14 mouse cellular contexts compared by ENCODE assay signal in genomic region chr5:129626099-129626498, GRCm38 (mm10). TPM values are rescaled to one million over a fixed set of nuclear protein-coding genes. Genes with fewer than 3 reads are reported as not detected.
"Had no signal": no experiment of that assay in that cellular context is flagged by ENCODE, and none has a peak within 500 bp of the region (broad histone marks: within the 10 kb centered on the region; RNA-seq: fewer than 3 reads in every experiment).

No protein-coding gene starts in this region.

- H3K4me1 ChIP-seq: limb, embryonic 12.5 days; limb, embryonic 15.5 days; midbrain, embryonic 13.5 days had no signal

- H3K9me3 ChIP-seq: limb, embryonic 12.5 days; limb, embryonic 15.5 days; midbrain, embryonic 13.5 days had no signal

- ATAC-seq: inflammation-experienced regulatory T-cells, adult 6 months; intestine, embryonic 16.5 days; liver, postnatal 0 days; lung, postnatal 0 days; midbrain, embryonic 13.5 days had no signal

- H3K36me3 ChIP-seq: limb, embryonic 12.5 days; limb, embryonic 15.5 days; midbrain, embryonic 13.5 days had no signal

- H3K27me3 ChIP-seq: limb, embryonic 12.5 days; limb, embryonic 15.5 days; midbrain, embryonic 13.5 days had no signal

- H3K4me2 ChIP-seq: limb, embryonic 12.5 days; limb, embryonic 15.5 days; liver, embryonic 11.5 days; lung, embryonic 14.5 days; midbrain, embryonic 13.5 days had no signal

- H3K9ac ChIP-seq: limb, embryonic 12.5 days; limb, embryonic 15.5 days; liver, embryonic 14.5 days; liver, postnatal 0 days; lung, embryonic 14.5 days; midbrain, embryonic 13.5 days had no signal

- H3K27ac ChIP-seq: kidney, postnatal 0 days; limb, embryonic 12.5 days; limb, embryonic 15.5 days; liver, embryonic 14.5 days; macrophage; midbrain, embryonic 13.5 days had no signal

- H3K4me3 ChIP-seq: limb, embryonic 12.5 days; limb, embryonic 15.5 days; midbrain, embryonic 13.5 days had no signal

- DNase-seq: left cerebral cortex, postnatal 4 days; liver, postnatal 0 days; lung, embryonic 14.5 days; thymus, postnatal 25 days had no signal

RNA-seq across cellular contexts. Expression of gene Mmp17, which starts 42.1 kb away (rescaled TPM):
- polyA plus RNA-seq: macrophage had no signal
